Mouse (Mus musculus) heart, adult 2 months (tissue): ENCODE measurements around the gene Rps6kc1. TPM values are rescaled to one million over a fixed set of nuclear protein-coding genes. Genes with fewer than 3 reads are reported as not detected.

Experiments used
- DNase-seq, 2 experiments: peaks; one replicate each; pipeline ENCODE4 v3.0.0; 2021
- H3K27ac ChIP-seq: fragments of 200-600 bp; 2 replicates; pipeline ENCODE4 v1.8.1; 2022
- H3K27me3 ChIP-seq: fragments of 200-500 bp; 2 replicates; pipeline ENCODE4 v1.6.1; 2012; ENCODE audit warnings: mild to moderate bottlenecking, low read length, inconsistent platforms, mixed read lengths; ENCODE audit not compliant: control insufficient read depth, insufficient read depth
- H3K36me3 ChIP-seq: fragments of 200-500 bp; 2 replicates; pipeline ENCODE4 v1.6.1; 2012; ENCODE audit warnings: low read length, inconsistent platforms; ENCODE audit not compliant: control insufficient read depth, insufficient read depth
- H3K4me1 ChIP-seq: fragments of 200-500 bp; 2 replicates; pipeline ENCODE4 v1.6.1; 2011; ENCODE audit warnings: low read length; ENCODE audit not compliant: control insufficient read depth, insufficient read depth
- H3K4me3 ChIP-seq: fragments of 200-600 bp; 2 replicates; pipeline ENCODE4 v1.8.1; 2022
- H3K79me2 ChIP-seq: fragments of 200-500 bp; replicated peaks from 2 replicates; pipeline ENCODE4 v1.6.1; 2012; ENCODE audit warnings: mild to moderate bottlenecking, inconsistent platforms, low read length, moderate library complexity, mixed read lengths; ENCODE audit not compliant: control insufficient read depth, insufficient read depth
- H3K9ac ChIP-seq: fragments of 200-500 bp; 2 replicates; pipeline ENCODE4 v1.6.1; 2012; ENCODE audit warnings: low read depth, mild to moderate bottlenecking, control low read depth, inconsistent platforms, low read length, mixed read lengths
- CTCF ChIP-seq: fragments of 200-600 bp; IDR thresholded peaks from 2 replicates; pipeline ENCODE4 v1.8.1; 2022; ENCODE audit warnings: antibody characterized with exemption, mild to moderate bottlenecking, moderate library complexity
- EP300 ChIP-seq: fragments of 200-500 bp; IDR thresholded peaks from 2 replicates; pipeline ENCODE4 v1.6.1; 2011; ENCODE audit warnings: low read depth, low read length, control low read depth; ENCODE audit not compliant: insufficient read depth
- POLR2A ChIP-seq: fragments of 200-500 bp; IDR thresholded peaks from 2 replicates; pipeline ENCODE4 v1.6.1; 2011; ENCODE audit warnings: mild to moderate bottlenecking, low read depth, low read length, control low read depth; ENCODE audit not compliant: insufficient read depth
- WGBS: fragments of 180-500 bp; shearing (Covaris S2); methylation state at CpG from one replicate; pipeline ENCODE4 v1.1.7; 2018; 5-methylcytosine and 5-hydroxymethylcytosine counted together
- intact Hi-C: fragments of 180-260 bp; cut with DNase I; formaldehyde crosslinking; loops from one replicate; pipeline ENCODE4 v1.15.1; 2025
- polyA plus RNA-seq: library from polyadenylated mRNA; depleted of rRNA; stranded (reverse); fragments of >200 nt; gene quantifications from 2 replicates; pipeline ENCODE4 v1.2.3, GENCODE M21; 2012
- total RNA-seq, 2 experiments: library from RNA; stranded (reverse); gene quantifications; 2 replicates each; pipeline ENCODE4 v1.2.3; 2021

The Rps6kc1 gene
- total and polyA plus RNA-seq, 3 experiments = 6.9 to 18.9 (median 15.6) TPM

GRCm38 (mm10) chr1:190741421-190741820 is 170.1 kb downstream of the Rps6kc1 start:
- H3K27me3 ChIP-seq = no peaks in the 10 kb centered on the region
- no peaks in the 10 kb centered on the region for H3K79me2 ChIP-seq
- DNase-seq = no peak
- intact Hi-C loops = no loop called here
- no peak for TF ChIP-seq EP300
- TF ChIP-seq POLR2A = no peak
- no peak for TF ChIP-seq CTCF
- no peaks in the 10 kb centered on the region for H3K4me1 ChIP-seq
- H3K9ac ChIP-seq = no peak overlapping the region
- 75% methylated on average over 5 of the region's 5 CpGs for WGBS
- H3K4me3 ChIP-seq = no peak overlapping the region
- no peak overlapping the region for H3K27ac ChIP-seq
- H3K36me3 ChIP-seq = no peaks in the 10 kb centered on the region

GRCm38 (mm10) chr1:190732803-190733202 is 178.8 kb downstream of the Rps6kc1 start:
- H3K4me1 ChIP-seq = no peaks in the 10 kb centered on the region
- H3K27me3 ChIP-seq = no peaks in the 10 kb centered on the region
- no peak overlapping the region for H3K9ac ChIP-seq
- TF ChIP-seq POLR2A = no peak
- TF ChIP-seq CTCF = no peak
- TF ChIP-seq EP300 = no peak
- DNase-seq = no peak
- H3K27ac ChIP-seq = no peak overlapping the region
- H3K36me3 ChIP-seq = no peaks in the 10 kb centered on the region
- no peak overlapping the region for H3K4me3 ChIP-seq
- intact Hi-C loops = no loop called here
- no peaks in the 10 kb centered on the region for H3K79me2 ChIP-seq
- 61% methylated on average over 6 of the region's 6 CpGs for WGBS

GRCm38 (mm10) chr1:190729516-190730088 is 182.0 kb downstream of the Rps6kc1 start:
- H3K79me2 ChIP-seq = no peaks in the 10 kb centered on the region
- TF ChIP-seq EP300 (no peak), CTCF (no peak), POLR2A (no peak)
- no peak overlapping the region for H3K4me3 ChIP-seq
- H3K9ac ChIP-seq = no peak overlapping the region
- intact Hi-C loops = no loop called here
- no peaks in the 10 kb centered on the region for H3K27me3 ChIP-seq
- no peak for DNase-seq
- H3K27ac ChIP-seq = no peak overlapping the region
- WGBS = 85% methylated on average over 7 of the region's 7 CpGs
- H3K36me3 ChIP-seq = no peaks in the 10 kb centered on the region
- no peaks in the 10 kb centered on the region for H3K4me1 ChIP-seq

GRCm38 (mm10) chr1:190728111-190728651 is 183.4 kb downstream of the Rps6kc1 start:
- intact Hi-C loops = no loop called here
- DNase-seq = no peak
- Histone ChIP-seq H3K9ac (no peak overlapping the region), H3K4me3 (no peak overlapping the region), H3K36me3 (no peaks in the 10 kb centered on the region), H3K27ac (no peak overlapping the region), H3K79me2 (no peaks in the 10 kb centered on the region), H3K27me3 (no peaks in the 10 kb centered on the region), H3K4me1 (no peaks in the 10 kb centered on the region)
- 84% methylated on average over 4 of the region's 4 CpGs for WGBS
- TF ChIP-seq POLR2A (no peak), CTCF (no peak), EP300 (no peak)

GRCm38 (mm10) chr1:190727385-190727784 is 184.2 kb downstream of the Rps6kc1 start:
- WGBS = 40% methylated on average over 2 of the region's 2 CpGs
- intact Hi-C loops = no loop called here
- Histone ChIP-seq H3K79me2 (no peaks in the 10 kb centered on the region), H3K4me1 (no peaks in the 10 kb centered on the region), H3K4me3 (no peak overlapping the region), H3K27me3 (no peaks in the 10 kb centered on the region), H3K9ac (no peak overlapping the region), H3K36me3 (no peaks in the 10 kb centered on the region), H3K27ac (no peak overlapping the region)
- TF ChIP-seq POLR2A (no peak), CTCF (no peak), EP300 (no peak)
- DNase-seq = no peak

- no peaks in the 10 kb centered on the region for H3K79me2 ChIP-seq
- no peaks in the 10 kb centered on the region for H3K36me3 ChIP-seq
- WGBS = 65% methylated on average over 21 of the region's 21 CpGs
- H3K4me3 ChIP-seq = no peak overlapping the region
- no peaks in the 10 kb centered on the region for H3K4me1 ChIP-seq
- no peak overlapping the region for H3K27ac ChIP-seq
- intact Hi-C loops = no loop called here
- H3K9ac ChIP-seq = no peak overlapping the region
- TF ChIP-seq EP300 = no peak
- TF ChIP-seq POLR2A = no peak
- no peak for TF ChIP-seq CTCF
- H3K27me3 ChIP-seq = no peaks in the 10 kb centered on the region
- DNase-seq = no peak
These were observed 186.8 kb downstream of the Rps6kc1 start for GRCm38 (mm10) chr1:190724591-190725380.
